Mouse (Mus musculus) cerebellum, postnatal 10 days (tissue): ENCODE results near the gene Ttc28.

Source experiments
- DNase-seq, 2 experiments: peaks; one replicate each; pipeline ENCODE4 v3.0.0; 2021; ENCODE audit warnings: mixed read lengths in 2 of 2

The Ttc28 gene

DNA sequence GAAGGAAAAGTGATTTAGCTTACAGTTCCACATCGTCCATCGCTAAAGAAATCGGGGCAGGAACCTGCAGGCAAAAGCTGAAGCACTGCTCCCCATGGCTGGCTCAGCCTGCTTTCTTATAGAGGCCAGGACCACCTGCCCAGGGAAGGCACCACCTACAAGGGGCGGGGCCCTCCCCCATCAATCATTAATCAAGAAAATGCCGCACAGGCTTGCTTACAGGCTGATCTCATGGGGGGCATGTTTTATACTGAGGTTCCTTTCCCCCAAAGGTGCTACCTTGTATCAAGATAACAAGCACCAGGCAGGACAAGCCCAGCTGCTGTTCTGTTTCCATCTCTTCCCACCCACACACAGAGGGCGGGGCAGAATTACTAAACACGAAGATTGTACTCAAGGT is 419.1 kb downstream of the Ttc28 start:
- DNase-seq, result no peak

DNA sequence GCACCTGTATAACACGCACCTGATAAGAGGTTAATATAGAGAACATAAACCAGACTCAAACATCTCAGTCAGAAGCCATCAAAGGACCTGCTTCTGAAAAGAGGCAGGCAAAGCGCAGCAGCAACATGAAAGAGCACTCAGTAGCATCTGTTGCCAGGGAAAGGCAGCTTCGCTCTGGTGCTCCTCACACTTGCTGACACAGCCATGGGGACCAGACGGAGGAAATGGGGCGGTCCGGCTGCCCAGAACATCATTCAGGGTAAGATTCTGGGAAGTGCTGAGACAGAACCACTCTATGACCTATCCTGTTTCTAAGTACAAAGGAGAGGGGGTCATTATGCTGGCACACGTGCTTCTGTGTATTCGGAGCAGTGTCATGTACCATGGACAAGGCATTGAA is 421.2 kb downstream of the Ttc28 start:
- DNase-seq, result no peak

- DNase-seq, result no peak
Observed at GRCm38 (mm10) chr5:111301736-111302135, 422.1 kb downstream of the Ttc28 start.

- no peak for DNase-seq
Observed at GRCm38 (mm10) chr5:111304730-111305129, 425.1 kb downstream of the Ttc28 start.

- DNase-seq, result no peak
Observed at GRCm38 (mm10) chr5:111310185-111310584, 430.6 kb downstream of the Ttc28 start.

GRCm38 (mm10) chr5:111313833-111314232 is 434.2 kb downstream of the Ttc28 start:
- DNase-seq, result no peak

- DNase-seq, result no peak
Observed at GRCm38 (mm10) chr5:111315061-111315460, 435.5 kb downstream of the Ttc28 start.

GRCm38 (mm10) chr5:111317526-111317925 is 437.9 kb downstream of the Ttc28 start:
- DNase-seq, result peak; percentile 61 to 62

GRCm38 (mm10) chr5:111318946-111319345 is 439.3 kb downstream of the Ttc28 start:
- no peak for DNase-seq

GRCm38 (mm10) chr5:111325813-111326212 is 446.2 kb downstream of the Ttc28 start:
- DNase-seq, result no peak

- no peak for DNase-seq
Observed at GRCm38 (mm10) chr5:111327420-111327819, 447.8 kb downstream of the Ttc28 start.

- no peak for DNase-seq
Observed at GRCm38 (mm10) chr5:111329782-111330416, 450.3 kb downstream of the Ttc28 start.

- DNase-seq, result peak; percentile 99 to 100
Observed at GRCm38 (mm10) chr5:111330417-111331098, 451.0 kb downstream of the Ttc28 start, which contains the start of gene Pitpnb. Gene Pitpnb, plus strand, starts transcription at chr5:111330763.

DNA sequence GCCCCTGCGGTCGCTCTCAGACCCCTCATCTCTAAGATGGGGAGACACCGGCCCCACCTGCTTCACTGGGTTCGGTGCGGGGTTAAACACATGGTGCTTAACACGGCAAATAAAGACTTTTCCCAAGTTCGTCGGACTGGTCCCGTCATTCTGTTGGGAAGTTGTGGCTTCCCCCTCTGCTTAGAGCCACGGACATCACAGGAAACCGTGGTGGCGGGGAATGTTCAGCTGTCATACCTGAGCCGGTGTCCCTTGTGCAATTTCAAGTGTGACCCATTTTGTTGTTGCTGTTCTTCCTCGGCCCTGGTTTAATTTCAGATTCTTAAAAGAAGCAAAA is 451.5 kb downstream of the Ttc28 start:
- no peak for DNase-seq

GRCm38 (mm10) chr5:111335939-111336691 is 456.5 kb downstream of the Ttc28 start:
- DNase-seq, result no peak
